Mouse (Mus musculus) ES-Bruce4 (cell line): ENCODE results near the gene Gm28044. TPM values are rescaled to one million over a fixed set of nuclear protein-coding genes. Genes with fewer than 3 reads are reported as not detected.

Experiments used
- H3K27ac ChIP-seq: 2 replicates; pipeline ENCODE4 v1.5.1; 2012; ENCODE audit warnings: low read length, inconsistent platforms; ENCODE audit not compliant: insufficient read depth
- H3K27me3 ChIP-seq: 2 replicates; pipeline ENCODE4 v1.6.1; 2012; ENCODE audit warnings: mild to moderate bottlenecking, low read length, inconsistent platforms; ENCODE audit not compliant: control insufficient read depth, poor library complexity, insufficient read depth, severe bottlenecking
- H3K36me3 ChIP-seq: 2 replicates; pipeline ENCODE4 v1.6.1; 2012; ENCODE audit warnings: inconsistent platforms, mild to moderate bottlenecking, low read length, moderate library complexity; ENCODE audit not compliant: control insufficient read depth, poor library complexity, insufficient read depth, severe bottlenecking
- H3K4me1 ChIP-seq: one replicate; pipeline ENCODE4 v1.8.1; 2011; ENCODE audit warnings: low read length; ENCODE audit not compliant: control insufficient read depth, insufficient read depth
- H3K4me3 ChIP-seq: 2 replicates; pipeline ENCODE4 v1.5.1; 2011; ENCODE audit warnings: low read depth, mild to moderate bottlenecking, low read length
- H3K9ac ChIP-seq: 2 replicates; pipeline ENCODE4 v1.6.1; 2012; ENCODE audit warnings: low read depth, mild to moderate bottlenecking, inconsistent platforms; ENCODE audit not compliant: poor library complexity, severe bottlenecking
- H3K9me3 ChIP-seq: replicated peaks from 2 replicates; pipeline ENCODE4 v1.6.1; 2012; ENCODE audit warnings: mild to moderate bottlenecking, low read length, inconsistent platforms; ENCODE audit not compliant: control insufficient read depth, poor library complexity, insufficient read depth, severe bottlenecking
- CTCF ChIP-seq: IDR thresholded peaks from one replicate; pipeline ENCODE4 v1.8.1; 2011; ENCODE audit warnings: low read depth, low read length
- EP300 ChIP-seq: IDR thresholded peaks from 2 replicates; pipeline ENCODE4 v1.6.1; 2011; ENCODE audit warnings: low read depth, low read length; ENCODE audit not compliant: insufficient read depth
- POLR2A ChIP-seq: IDR thresholded peaks from one replicate; pipeline ENCODE4 v1.8.1; 2011; ENCODE audit warnings: low read length; ENCODE audit not compliant: insufficient read depth
- polyA plus RNA-seq: library from polyadenylated mRNA; stranded (reverse); fragments of >200 nt; gene quantifications from 2 replicates; pipeline ENCODE4 v1.2.4, GENCODE M21; 2011; ENCODE audit warnings: low read depth; ENCODE audit not compliant: missing spikeins, insufficient read depth, insufficient read length

Gm28044 gene
- polyA plus RNA-seq, 1 experiment: 4.6 TPM

- no peak for TF ChIP-seq CTCF
- no peak for TF ChIP-seq POLR2A
- no peak for TF ChIP-seq EP300
- no peaks in the 10 kb centered on the region for H3K36me3 ChIP-seq
- H3K4me3 ChIP-seq: peak overlapping the region; percentile 99
- H3K4me1 ChIP-seq: no peaks in the 10 kb centered on the region
- H3K9me3 ChIP-seq: no peaks in the 10 kb centered on the region
- H3K27ac ChIP-seq: no peak overlapping the region
- H3K27me3 ChIP-seq: no peaks in the 10 kb centered on the region
- H3K9ac ChIP-seq: peak overlapping the region; percentile 49; the same call in 1 of the 2 replicates
These were observed 91.6 kb downstream of the Gm28044 start for GRCm38 (mm10) chr13:67268568-67269369.

Other genes starting within 250 kb of the Gm28044 start
- gene Rslcan18, start 244.3 kb downstream of the Gm28044 start, polyA plus RNA-seq: 0.31 and 0.76 TPM in 2 replicates
- 3.7 and 4.4 TPM in 2 replicates for gene Zfp759, start 238.9 kb downstream of the Gm28044 start, polyA plus RNA-seq
- gene Rsl1, start 187.4 kb downstream of the Gm28044 start, polyA plus RNA-seq: 7.3 and 8.5 TPM in 2 replicates
- 1.9 and 2.1 TPM in 2 replicates for gene Zfp455, start 166.0 kb downstream of the Gm28044 start, polyA plus RNA-seq
- gene Zfp458, start 82.1 kb downstream of the Gm28044 start, polyA plus RNA-seq: 3.2 and 4.2 TPM in 2 replicates
- gene Zfp457, start 54.1 kb downstream of the Gm28044 start, polyA plus RNA-seq: 0.72 TPM in 1 of 2 replicates, not detected in the other
- gene Zfp595, start 28.0 kb downstream of the Gm28044 start, polyA plus RNA-seq: 6.6 and 7.5 TPM in 2 replicates
- gene Zfp953, start 69 bp upstream of the Gm28044 start, polyA plus RNA-seq: 3.8 and 4.5 TPM in 2 replicates
- gene Gm28041, start 15.2 kb upstream of the Gm28044 start, polyA plus RNA-seq: 0.99 TPM in 1 of 2 replicates, not detected in the other
- gene Zfp456, start 15.3 kb upstream of the Gm28044 start, polyA plus RNA-seq: 3.7 and 4.0 TPM in 2 replicates
- gene Zfp429, start 39.3 kb upstream of the Gm28044 start, polyA plus RNA-seq: 10.5 and 10.9 TPM in 2 replicates
- 24.0 and 25.7 TPM in 2 replicates for gene Zfp459, start 60.9 kb upstream of the Gm28044 start, polyA plus RNA-seq
- 26.9 and 28.9 TPM in 2 replicates for gene Zfp874a, start 91.1 kb upstream of the Gm28044 start, polyA plus RNA-seq
- gene Zfp874b, start 123.7 kb upstream of the Gm28044 start, polyA plus RNA-seq: 10.1 and 19.3 TPM in 2 replicates
- gene Zfp58, start 140.0 kb upstream of the Gm28044 start, polyA plus RNA-seq: 10.3 and 10.7 TPM in 2 replicates
- gene Gm26965, start 165.6 kb upstream of the Gm28044 start, polyA plus RNA-seq: not detected in 2 replicates
- gene Zfp87, start 165.6 kb upstream of the Gm28044 start, polyA plus RNA-seq: 15.0 and 15.5 TPM in 2 replicates
- 9.3 and 9.9 TPM in 2 replicates for gene Zfp748, start 193.3 kb upstream of the Gm28044 start, polyA plus RNA-seq
- gene Zfp729b, start 249.2 kb upstream of the Gm28044 start, polyA plus RNA-seq: 10.6 and 11.9 TPM in 2 replicates